Mouse (Mus musculus): Measurements from ENCODE around the gene Cacna2d3. TPM values are rescaled to one million over a fixed set of nuclear protein-coding genes. Genes with fewer than 3 reads are reported as not detected.

The Cacna2d3 gene
- polyA plus RNA-seq, 1 experiment: not detected

GRCm38 (mm10) chr14:29669826-29670225 lies 51.8 kb downstream of the Cacna2d3 start:
- no peak for TF ChIP-seq POLR2A (IDR thresholded peaks at IDR 0.05; ENCODE audit: insufficient read depth, low read depth, low read length)
- TF ChIP-seq CTCF (IDR thresholded peaks at IDR 0.05; ENCODE audit: insufficient read depth, low read depth, low read length): no peak
- no peak overlapping the region for H3K4me3 ChIP-seq (ENCODE audit: insufficient read depth, low read depth, low read length)
- no peaks in the 10 kb centered on the region for H3K4me1 ChIP-seq (ENCODE audit: control insufficient read depth, insufficient read depth, low read length)
- H3K27ac ChIP-seq (ENCODE audit: insufficient read depth, low read depth, low read length): no peak overlapping the region
- 61% methylated on average over 5 of the region's 5 CpGs for WGBS

GRCm38 (mm10) chr14:29657006-29657405 lies 64.7 kb downstream of the Cacna2d3 start:
- no peaks in the 10 kb centered on the region for H3K4me1 ChIP-seq (ENCODE audit: control insufficient read depth, insufficient read depth, low read length)
- H3K4me3 ChIP-seq (ENCODE audit: insufficient read depth, low read depth, low read length): no peak overlapping the region
- no peak for TF ChIP-seq CTCF (IDR thresholded peaks at IDR 0.05; ENCODE audit: insufficient read depth, low read depth, low read length)
- no peak for TF ChIP-seq POLR2A (IDR thresholded peaks at IDR 0.05; ENCODE audit: insufficient read depth, low read depth, low read length)
- 80% methylated on average over 1 of the region's 1 CpGs for whole genome bisulfite sequencing
- no peak overlapping the region for H3K27ac ChIP-seq (ENCODE audit: insufficient read depth, low read depth, low read length)

DNA sequence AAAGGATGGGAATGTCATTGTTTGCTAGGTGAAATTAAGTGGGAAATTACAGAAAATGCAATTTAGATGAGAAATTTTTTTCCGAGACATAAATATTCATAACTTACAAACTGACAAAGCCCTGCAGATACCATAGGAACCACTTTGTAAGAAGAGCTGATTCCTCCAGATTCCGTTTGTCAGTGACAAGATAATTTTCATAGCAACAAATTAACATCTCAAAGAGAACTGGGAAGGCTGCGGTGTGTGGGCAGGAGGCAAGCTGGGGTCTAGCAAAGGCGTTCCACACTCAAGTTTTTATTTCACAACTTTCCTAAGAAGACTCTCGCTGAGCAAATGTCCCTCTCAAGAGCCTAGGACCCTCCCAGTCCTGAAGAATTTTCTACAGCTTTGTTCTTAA lies 71.1 kb downstream of the Cacna2d3 start:
- no peak overlapping the region for H3K27ac ChIP-seq (ENCODE audit: insufficient read depth, low read depth, low read length)
- no peak overlapping the region for H3K4me3 ChIP-seq (ENCODE audit: insufficient read depth, low read depth, low read length)
- WGBS: 47% methylated on average over 5 of the region's 5 CpGs
- no peak for TF ChIP-seq CTCF (IDR thresholded peaks at IDR 0.05; ENCODE audit: insufficient read depth, low read depth, low read length)
- no peak for TF ChIP-seq POLR2A (IDR thresholded peaks at IDR 0.05; ENCODE audit: insufficient read depth, low read depth, low read length)
- peaks cover 5% of the 10 kb centered on the region; the same call in 1 of the 2 replicates for H3K4me1 ChIP-seq (ENCODE audit: control insufficient read depth, insufficient read depth, low read length)

DNA sequence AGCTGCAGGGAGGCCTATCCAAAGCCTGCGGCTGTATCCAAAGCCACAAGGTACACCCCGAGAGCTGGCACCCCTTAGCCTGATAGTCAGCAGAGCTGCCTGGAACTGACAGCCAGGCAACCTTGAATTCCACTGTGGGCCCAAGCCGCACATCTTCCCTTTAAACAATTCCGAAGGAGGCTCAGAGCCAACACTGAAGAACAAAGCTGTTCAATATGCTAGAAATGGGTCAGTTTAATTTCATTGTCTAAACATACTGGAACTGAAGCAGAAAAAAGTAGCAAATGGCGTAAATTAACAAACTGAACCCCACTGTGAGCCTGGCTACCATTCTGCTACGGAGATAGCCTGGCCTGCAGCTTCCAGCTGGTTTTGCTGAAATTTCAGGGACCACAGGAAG lies 72.9 kb downstream of the Cacna2d3 start:
- 82% methylated on average over 6 of the region's 6 CpGs for WGBS
- TF ChIP-seq CTCF (IDR thresholded peaks at IDR 0.05; ENCODE audit: insufficient read depth, low read depth, low read length): no peak
- TF ChIP-seq POLR2A (IDR thresholded peaks at IDR 0.05; ENCODE audit: insufficient read depth, low read depth, low read length): no peak

DNA sequence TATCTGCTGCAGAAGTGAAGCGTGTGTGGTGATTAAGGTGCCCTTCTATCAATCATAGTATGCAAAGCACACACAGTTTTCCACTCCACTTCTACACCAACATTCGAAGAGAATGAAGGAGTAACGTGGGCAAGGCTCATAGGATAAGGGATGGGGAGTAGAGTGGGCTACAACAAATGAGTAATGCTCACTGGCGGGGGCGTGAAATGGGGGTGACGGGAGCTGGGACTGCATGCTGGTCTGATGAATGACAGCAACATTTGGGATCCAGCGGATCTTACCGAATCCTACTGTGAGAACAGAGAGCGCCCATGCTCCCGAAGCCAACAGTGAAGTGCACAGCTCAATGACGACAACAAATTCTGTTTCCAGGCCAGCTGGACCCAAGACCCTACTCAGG lies 76.2 kb downstream of the Cacna2d3 start:
- 71% methylated on average over 11 of the region's 11 CpGs for WGBS
- no peak overlapping the region for H3K27ac ChIP-seq (ENCODE audit: insufficient read depth, low read depth, low read length)
- H3K4me1 ChIP-seq (ENCODE audit: control insufficient read depth, insufficient read depth, low read length): peaks cover 7% of the 10 kb centered on the region; the same call in 1 of the 2 replicates
- no peak for TF ChIP-seq CTCF (IDR thresholded peaks at IDR 0.05; ENCODE audit: insufficient read depth, low read depth, low read length)
- TF ChIP-seq POLR2A (IDR thresholded peaks at IDR 0.05; ENCODE audit: insufficient read depth, low read depth, low read length): no peak
- H3K4me3 ChIP-seq (ENCODE audit: insufficient read depth, low read depth, low read length): no peak overlapping the region

More for the DNA sequence above, 72.9 kb downstream of the Cacna2d3 start:
- Histone ChIP-seq H3K4me1 (ENCODE audit: control insufficient read depth, insufficient read depth, low read length) (peaks cover 7% of the 10 kb centered on the region; the same call in 1 of the 2 replicates), H3K27ac (ENCODE audit: insufficient read depth, low read depth, low read length) (no peak overlapping the region), H3K4me3 (ENCODE audit: insufficient read depth, low read depth, low read length) (no peak overlapping the region)

DNA sequence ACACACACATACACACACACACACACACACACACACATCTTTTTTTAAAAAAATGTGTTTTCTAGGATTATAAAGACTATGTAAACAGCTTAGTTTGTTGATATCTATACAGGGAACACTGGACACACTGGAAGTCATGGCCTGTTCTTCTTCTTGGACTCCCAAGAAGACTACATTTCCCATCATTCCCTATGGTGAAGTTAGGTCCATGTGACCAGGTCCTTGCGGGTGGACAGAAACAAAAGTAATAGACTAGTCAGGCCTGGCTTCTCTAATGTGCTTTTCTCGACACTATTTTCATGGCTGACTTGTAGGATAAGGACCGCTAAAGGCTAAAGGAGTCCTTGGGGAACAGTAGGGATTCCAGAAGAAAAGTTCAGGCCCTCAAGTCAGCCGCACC lies 78.4 kb downstream of the Cacna2d3 start:
- TF ChIP-seq POLR2A (IDR thresholded peaks at IDR 0.05; ENCODE audit: insufficient read depth, low read depth, low read length): no peak
- peaks cover 6% of the 10 kb centered on the region; the same call in 1 of the 2 replicates for H3K4me1 ChIP-seq (ENCODE audit: control insufficient read depth, insufficient read depth, low read length)
- 89% methylated on average over 4 of the region's 4 CpGs for WGBS
- no peak overlapping the region for H3K27ac ChIP-seq (ENCODE audit: insufficient read depth, low read depth, low read length)
- H3K4me3 ChIP-seq (ENCODE audit: insufficient read depth, low read depth, low read length): no peak overlapping the region

DNA sequence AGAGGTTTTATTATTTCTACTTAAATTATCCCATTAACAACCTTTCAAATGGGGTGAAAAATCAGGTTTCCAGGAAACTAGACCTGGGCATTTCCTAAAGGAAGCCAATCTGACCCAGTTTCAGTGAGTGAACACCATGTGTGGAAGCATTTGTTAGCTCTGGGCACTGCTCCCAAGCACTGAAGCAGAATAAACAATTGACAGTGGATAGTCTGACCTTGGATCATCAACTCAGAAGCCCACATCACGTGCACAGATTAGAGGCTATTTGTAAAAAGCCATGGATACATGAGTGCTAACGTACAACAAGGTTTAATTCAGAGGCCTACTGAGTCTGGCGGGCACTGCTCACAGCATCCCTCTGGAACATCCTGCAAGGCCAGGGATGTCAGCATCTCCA lies 82.4 kb downstream of the Cacna2d3 start:
- no peak overlapping the region for H3K27ac ChIP-seq (ENCODE audit: insufficient read depth, low read depth, low read length)
- TF ChIP-seq CTCF (IDR thresholded peaks at IDR 0.05; ENCODE audit: insufficient read depth, low read depth, low read length) (no peak), POLR2A (IDR thresholded peaks at IDR 0.05; ENCODE audit: insufficient read depth, low read depth, low read length) (no peak)
- 78% methylated on average over 3 of the region's 3 CpGs for WGBS
- H3K4me1 ChIP-seq (ENCODE audit: control insufficient read depth, insufficient read depth, low read length): peaks cover 4% of the 10 kb centered on the region; the same call in 1 of the 2 replicates
- no peak overlapping the region for H3K4me3 ChIP-seq (ENCODE audit: insufficient read depth, low read depth, low read length)

GRCm38 (mm10) chr14:29628213-29628612 lies 93.5 kb downstream of the Cacna2d3 start:
- H3K4me3 ChIP-seq (ENCODE audit: insufficient read depth, low read depth, low read length): no peak overlapping the region
- no peak overlapping the region for H3K27ac ChIP-seq (ENCODE audit: insufficient read depth, low read depth, low read length)
- no peaks in the 10 kb centered on the region for H3K4me1 ChIP-seq (ENCODE audit: control insufficient read depth, insufficient read depth, low read length)
- 89% methylated on average over 8 of the region's 8 CpGs for WGBS
- TF ChIP-seq CTCF (IDR thresholded peaks at IDR 0.05; ENCODE audit: insufficient read depth, low read depth, low read length) (no peak), POLR2A (IDR thresholded peaks at IDR 0.05; ENCODE audit: insufficient read depth, low read depth, low read length) (no peak)

GRCm38 (mm10) chr14:29612436-29612835 lies 109.2 kb downstream of the Cacna2d3 start:
- Histone ChIP-seq H3K4me3 (ENCODE audit: insufficient read depth, low read depth, low read length) (no peak overlapping the region), H3K27ac (ENCODE audit: insufficient read depth, low read depth, low read length) (no peak overlapping the region), H3K4me1 (ENCODE audit: control insufficient read depth, insufficient read depth, low read length) (no peaks in the 10 kb centered on the region)
- TF ChIP-seq CTCF (IDR thresholded peaks at IDR 0.05; ENCODE audit: insufficient read depth, low read depth, low read length): no peak
- TF ChIP-seq POLR2A (IDR thresholded peaks at IDR 0.05; ENCODE audit: insufficient read depth, low read depth, low read length): no peak
- 91% methylated on average over 5 of the region's 5 CpGs for WGBS

GRCm38 (mm10) chr14:29608761-29609160 lies 112.9 kb downstream of the Cacna2d3 start:
- TF ChIP-seq POLR2A (IDR thresholded peaks at IDR 0.05; ENCODE audit: insufficient read depth, low read depth, low read length): no peak
- TF ChIP-seq CTCF (IDR thresholded peaks at IDR 0.05; ENCODE audit: insufficient read depth, low read depth, low read length): no peak
- no peaks in the 10 kb centered on the region for H3K4me1 ChIP-seq (ENCODE audit: control insufficient read depth, insufficient read depth, low read length)
- H3K4me3 ChIP-seq (ENCODE audit: insufficient read depth, low read depth, low read length): no peak overlapping the region
- no peak overlapping the region for H3K27ac ChIP-seq (ENCODE audit: insufficient read depth, low read depth, low read length)
- 84% methylated on average over 6 of the region's 6 CpGs for WGBS

All from olfactory bulb, adult 2 months (tissue).